8 mouse cellular contexts compared by ENCODE assay signal in genomic region chr8:37159481-37159880, GRCm38 (mm10).
A peak's percentile ranks its signal among the peaks of the same experiment; 100 is the strongest.
DNase-seq lines count a peak whose midpoint lies in the region; ATAC-seq lines count a peak whose summit lies in the region.

No protein-coding gene starts in this region.

- H3K4me1 ChIP-seq in heart, embryonic 12.5 days (replicated peaks) = no peaks in the 10 kb centered on the region

- intact Hi-C loops in left cerebral cortex, postnatal 10 days (cut with DNase I) = no loop called here

- no peak for ATAC-seq in heart, embryonic 12.5 days (ENCODE audit: insufficient number of reproducible peaks, low FRiP score)

- DNase-seq in heart, adult 8-10 months (ENCODE audit: low spot score) = peak; percentile 6
- DNase-seq in adrenal gland, adult 2 months = peak; percentile 33
- DNase-seq in embryo, embryonic 10.5 days (ENCODE audit: low spot score) = peak; percentile 80
- peak; percentile 74 for DNase-seq in heart, postnatal 4 days
- DNase-seq in left cerebral cortex, postnatal 10 days (ENCODE audit: extremely low spot score in 1 of 2, low spot score in 2 of 2) = peak; percentile 77 to 80
- peak; percentile 5 for DNase-seq in naive thymus-derived CD4-positive, alpha-beta T cell, adult 2 months (ENCODE audit: low read depth)
- peak; percentile 1 to 4 for DNase-seq in thymus, postnatal 36 days

- 7% methylated on average over 9 of the region's 9 CpGs for WGBS in heart, embryonic 12.5 days

- H3K4me3 ChIP-seq in heart, embryonic 12.5 days = no peak overlapping the region

- no peaks in the 10 kb centered on the region for H3K9me3 ChIP-seq in heart, embryonic 12.5 days (replicated peaks)

- no peak overlapping the region for H3K4me2 ChIP-seq in heart, embryonic 12.5 days

- no peaks in the 10 kb centered on the region for H3K27me3 ChIP-seq in heart, embryonic 12.5 days (replicated peaks)

- H3K36me3 ChIP-seq in heart, embryonic 12.5 days = no peaks in the 10 kb centered on the region

- H3K9ac ChIP-seq in heart, embryonic 12.5 days = no peak overlapping the region

- H3K27ac ChIP-seq in heart, embryonic 12.5 days (ENCODE audit: poor library complexity, severe bottlenecking) = no peak overlapping the region

Comparison
In these comparisons a context has a peak if more than half of its experiments do, and no peak if none do; other contexts are left out.
1. DNase-seq: peak in every context shown above with its lines; median percentile 80 in embryo, embryonic 10.5 days; 78 in left cerebral cortex, postnatal 10 days; 74 in heart, postnatal 4 days; 33 in adrenal gland, adult 2 months; 6 in heart, adult 8-10 months; 5 in naive thymus-derived CD4-positive, alpha-beta T cell, adult 2 months; 2 in thymus, postnatal 36 days.